Mouse (Mus musculus): Measurements from ENCODE around the gene Efl1. TPM values are rescaled to one million over a fixed set of nuclear protein-coding genes. Genes with fewer than 3 reads are reported as not detected.

The Efl1 gene
- polyA plus RNA-seq (2015; fragmentation: Nextera tagmentation; extraction: Ambion mirVana), result 22.7 and 23.3 TPM in 2 replicates

GRCm38 (mm10) chr7:82648353-82649080, at the start of gene Efl1, which contains the start of gene Saxo2:
Efl1 (plus strand) TSS chr7:82648614.
Saxo2 (minus strand) TSS chr7:82648528.
- Histone ChIP-seq H3K27me3 (replicated peaks) (no peaks in the 10 kb centered on the region), H3K4me3 (replicated peaks) (peak within 1 kb of the TSS; percentile 62), H3K27ac (peak within 1 kb of the TSS; percentile 12; the same call in 1 of the 2 replicates), H3K4me2 (peak within 1 kb of the TSS; percentile 71), H3K36me3 (peaks cover 3% of the 10 kb centered on the region; the same call in 1 of the 2 replicates), H3K9me3 (no peaks in the 10 kb centered on the region), H3K9ac (peak within 1 kb of the TSS; percentile 50; the same call in 1 of the 2 replicates), H3K4me1 (no peaks in the 10 kb centered on the region)
- WGBS, result under 1% methylated on average over 41 of the region's 46 CpGs
- ATAC-seq (ENCODE audit: insufficient read depth, low FRiP score, low read depth), result peak; percentile 98

GRCm38 (mm10) chr7:82602008-82602407, 46.4 kb upstream of the Efl1 start:
- H3K4me2 ChIP-seq, result no peak overlapping the region
- H3K9ac ChIP-seq, result no peak overlapping the region
- H3K9me3 ChIP-seq, result no peaks in the 10 kb centered on the region
- H3K27me3 ChIP-seq (replicated peaks), result no peaks in the 10 kb centered on the region
- WGBS, result 81% methylated on average over 4 of the region's 4 CpGs
- ATAC-seq (ENCODE audit: insufficient read depth, low FRiP score, low read depth), result no peak
- no peaks in the 10 kb centered on the region for H3K36me3 ChIP-seq
- no peaks in the 10 kb centered on the region for H3K4me1 ChIP-seq
- no peak overlapping the region for H3K27ac ChIP-seq
- no peak overlapping the region for H3K4me3 ChIP-seq (replicated peaks)

- H3K4me2 ChIP-seq, result no peak overlapping the region
Observed at GRCm38 (mm10) chr7:82605425-82605824, 43.0 kb upstream of the Efl1 start.

GRCm38 (mm10) chr7:82609629-82610028, 38.8 kb upstream of the Efl1 start:
- Histone ChIP-seq H3K36me3 (no peaks in the 10 kb centered on the region), H3K4me1 (no peaks in the 10 kb centered on the region), H3K4me2 (no peak overlapping the region), H3K27me3 (replicated peaks) (no peaks in the 10 kb centered on the region), H3K9ac (no peak overlapping the region), H3K4me3 (replicated peaks) (no peak overlapping the region), H3K9me3 (no peaks in the 10 kb centered on the region), H3K27ac (no peak overlapping the region)
- no peak for ATAC-seq (ENCODE audit: insufficient read depth, low FRiP score, low read depth)
- 66% methylated on average over 3 of the region's 3 CpGs for WGBS

More at GRCm38 (mm10) chr7:82605425-82605824, 43.0 kb upstream of the Efl1 start:
- Histone ChIP-seq H3K27me3 (replicated peaks) (no peaks in the 10 kb centered on the region), H3K27ac (no peak overlapping the region), H3K9me3 (no peaks in the 10 kb centered on the region), H3K9ac (no peak overlapping the region), H3K4me1 (no peaks in the 10 kb centered on the region), H3K36me3 (no peaks in the 10 kb centered on the region), H3K4me3 (replicated peaks) (no peak overlapping the region)
- no peak for ATAC-seq (ENCODE audit: insufficient read depth, low FRiP score, low read depth)
- 72% methylated on average over 6 of the region's 6 CpGs for WGBS

- no peak overlapping the region for H3K27ac ChIP-seq
- H3K27me3 ChIP-seq (replicated peaks), result no peaks in the 10 kb centered on the region
- H3K4me3 ChIP-seq (replicated peaks), result no peak overlapping the region
- H3K9ac ChIP-seq, result no peak overlapping the region
- H3K9me3 ChIP-seq, result no peaks in the 10 kb centered on the region
- H3K4me1 ChIP-seq, result no peaks in the 10 kb centered on the region
- 13% methylated on average over 7 of the region's 7 CpGs for WGBS
- ATAC-seq (ENCODE audit: insufficient read depth, low FRiP score, low read depth), result no peak
- H3K36me3 ChIP-seq, result no peaks in the 10 kb centered on the region
- H3K4me2 ChIP-seq, result no peak overlapping the region
Observed at GRCm38 (mm10) chr7:82625342-82625741, 23.1 kb upstream of the Efl1 start.

GRCm38 (mm10) chr7:82647183-82647582, 1.2 kb upstream of the Efl1 start:
- Histone ChIP-seq H3K27ac (no peak overlapping the region), H3K4me1 (no peaks in the 10 kb centered on the region), H3K27me3 (replicated peaks) (no peaks in the 10 kb centered on the region), H3K4me3 (replicated peaks) (no peak overlapping the region), H3K9me3 (no peaks in the 10 kb centered on the region), H3K4me2 (no peak overlapping the region), H3K36me3 (peaks cover 2% of the 10 kb centered on the region; the same call in 1 of the 2 replicates), H3K9ac (no peak overlapping the region)
- ATAC-seq (ENCODE audit: insufficient read depth, low FRiP score, low read depth), result no peak
- WGBS, result 88% methylated on average over 3 of the region's 3 CpGs

GRCm38 (mm10) chr7:82647909-82648308, 505 bp upstream of the Efl1 start:
- H3K36me3 ChIP-seq, result peaks cover 3% of the 10 kb centered on the region; the same call in 1 of the 2 replicates
- H3K27ac ChIP-seq, result no peak overlapping the region
- H3K9me3 ChIP-seq, result no peaks in the 10 kb centered on the region
- no peaks in the 10 kb centered on the region for H3K27me3 ChIP-seq (replicated peaks)
- H3K4me1 ChIP-seq, result no peaks in the 10 kb centered on the region
- peak overlapping the region; percentile 62 for H3K4me3 ChIP-seq (replicated peaks)
- WGBS, result 21% methylated on average over 4 of the region's 4 CpGs
- H3K4me2 ChIP-seq, result peak overlapping the region; percentile 71
- no peak overlapping the region for H3K9ac ChIP-seq
- no peak for ATAC-seq (ENCODE audit: insufficient read depth, low FRiP score, low read depth)

GRCm38 (mm10) chr7:82649081-82649445, 649 bp downstream of the Efl1 start:
- no peaks in the 10 kb centered on the region for H3K4me1 ChIP-seq
- H3K27ac ChIP-seq, result no peak overlapping the region
- peak overlapping the region; percentile 71 for H3K4me2 ChIP-seq
- no peak overlapping the region; the same call in 1 of the 2 replicates for H3K9ac ChIP-seq
- peaks cover 3% of the 10 kb centered on the region; the same call in 1 of the 2 replicates for H3K36me3 ChIP-seq
- ATAC-seq (ENCODE audit: insufficient read depth, low FRiP score, low read depth), result peak; percentile 32; the same call in 1 of the 2 replicates
- no peaks in the 10 kb centered on the region for H3K27me3 ChIP-seq (replicated peaks)
- H3K9me3 ChIP-seq, result no peaks in the 10 kb centered on the region
- WGBS, result 13% methylated on average over 6 of the region's 6 CpGs
- H3K4me3 ChIP-seq (replicated peaks), result peak overlapping the region; percentile 62

GRCm38 (mm10) chr7:82664604-82665003, 16.2 kb downstream of the Efl1 start:
- H3K4me1 ChIP-seq, result no peaks in the 10 kb centered on the region
- WGBS, result 82% methylated on average over 3 of the region's 3 CpGs
- no peaks in the 10 kb centered on the region for H3K27me3 ChIP-seq (replicated peaks)
- no peak for ATAC-seq (ENCODE audit: insufficient read depth, low FRiP score, low read depth)
- no peak overlapping the region for H3K4me2 ChIP-seq
- peaks cover 15% of the 10 kb centered on the region for H3K36me3 ChIP-seq
- H3K9ac ChIP-seq, result no peak overlapping the region
- H3K4me3 ChIP-seq (replicated peaks), result no peak overlapping the region
- no peaks in the 10 kb centered on the region for H3K9me3 ChIP-seq
- no peak overlapping the region for H3K27ac ChIP-seq

GRCm38 (mm10) chr7:82676001-82676400, 27.6 kb downstream of the Efl1 start:
- Histone ChIP-seq H3K27ac (no peak overlapping the region), H3K4me3 (replicated peaks) (no peak overlapping the region), H3K4me1 (no peaks in the 10 kb centered on the region), H3K9me3 (no peaks in the 10 kb centered on the region), H3K36me3 (peaks cover 11% of the 10 kb centered on the region), H3K9ac (no peak overlapping the region), H3K4me2 (no peak overlapping the region), H3K27me3 (replicated peaks) (no peaks in the 10 kb centered on the region)
- 74% methylated on average over 5 of the region's 5 CpGs for WGBS
- no peak for ATAC-seq (ENCODE audit: insufficient read depth, low FRiP score, low read depth)

- Histone ChIP-seq H3K4me2 (no peak overlapping the region), H3K36me3 (peaks cover 6% of the 10 kb centered on the region), H3K27ac (no peak overlapping the region), H3K27me3 (replicated peaks) (no peaks in the 10 kb centered on the region), H3K4me3 (replicated peaks) (no peak overlapping the region), H3K9me3 (no peaks in the 10 kb centered on the region), H3K9ac (no peak overlapping the region), H3K4me1 (no peaks in the 10 kb centered on the region)
- no peak for ATAC-seq (ENCODE audit: insufficient read depth, low FRiP score, low read depth)
- WGBS, result 76% methylated on average over 6 of the region's 6 CpGs
Observed at GRCm38 (mm10) chr7:82676834-82677233, 28.4 kb downstream of the Efl1 start.

- Histone ChIP-seq H3K27ac (no peak overlapping the region), H3K36me3 (peaks cover 15% of the 10 kb centered on the region), H3K4me1 (no peaks in the 10 kb centered on the region), H3K4me3 (replicated peaks) (no peak overlapping the region), H3K27me3 (replicated peaks) (no peaks in the 10 kb centered on the region), H3K9me3 (no peaks in the 10 kb centered on the region), H3K9ac (no peak overlapping the region), H3K4me2 (no peak overlapping the region)
- ATAC-seq (ENCODE audit: insufficient read depth, low FRiP score, low read depth), result no peak
- WGBS, result 86% methylated on average over 5 of the region's 5 CpGs
Observed at GRCm38 (mm10) chr7:82679901-82680300, 31.5 kb downstream of the Efl1 start.

Measured in stomach, embryonic 15.5 days (tissue).